9 mouse cellular contexts compared by ENCODE assay signal in the genomic region with DNA sequence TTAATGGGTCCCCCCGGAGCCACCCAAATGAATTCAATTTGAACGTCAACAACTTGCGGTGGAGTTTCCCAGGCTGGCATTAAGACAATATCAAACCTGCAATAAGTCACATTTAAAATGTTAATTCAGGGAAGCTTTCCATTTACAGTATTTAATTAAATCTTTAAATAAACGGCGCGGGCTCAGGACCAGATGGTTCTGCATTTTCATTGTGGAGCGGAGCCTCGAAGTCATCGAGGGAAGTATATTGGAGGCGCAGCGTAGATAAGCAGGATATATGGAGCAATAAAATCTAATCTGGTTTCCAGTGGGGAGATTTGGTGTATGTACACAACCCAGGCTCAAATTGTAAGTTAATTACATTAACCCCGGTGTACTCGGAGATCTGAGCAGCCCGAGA.
DNase-seq lines count a peak whose midpoint lies in the region; ATAC-seq and TF ChIP-seq lines count a peak whose summit lies in the region.
"Had no signal": no experiment of that assay in that cellular context is flagged by ENCODE, and none has a peak within 500 bp of the region (broad histone marks: within the 10 kb centered on the region; RNA-seq: fewer than 3 reads in every experiment).

No protein-coding gene starts in this region.

- TF ChIP-seq POLR2A in lung, adult 2 months (IDR thresholded peaks at IDR 0.05; ENCODE audit: borderline replicate concordance, extremely low read depth, low read depth, low read length): no peak

- DNase-seq in gastrocnemius, adult 2 months: no peak
- DNase-seq in gastrocnemius, postnatal 4 days (ENCODE audit: low spot score in 2 of 2): no peak
- no peak for DNase-seq in lung, adult 2 months
- no peak for DNase-seq in limb, embryonic 10.5 days (ENCODE audit: low spot score)
- no peak for DNase-seq in spleen, adult 18-20 months
- DNase-seq in kidney, adult 11 months: no peak
- DNase-seq: cerebellum, adult 11 months had no signal

- 2% methylated on average over 14 of the region's 14 CpGs for WGBS in lung, embryonic 15.5 days
- 5% methylated on average over 14 of the region's 14 CpGs for WGBS in lung, adult 2 months
- WGBS in limb, embryonic 10.5 days: 1% methylated on average over 14 of the region's 14 CpGs
- WGBS in stomach, embryonic 14.5 days: 3% methylated on average over 14 of the region's 14 CpGs

- H3K36me3 ChIP-seq in lung, embryonic 15.5 days: no peaks in the 10 kb centered on the region
- no peaks in the 10 kb centered on the region for H3K36me3 ChIP-seq in limb, embryonic 10.5 days
- H3K36me3 ChIP-seq in stomach, embryonic 14.5 days (ENCODE audit: control insufficient read depth, insufficient read depth, low read length): no peaks in the 10 kb centered on the region

- peak overlapping the region; percentile 56 for H3K4me2 ChIP-seq in lung, embryonic 15.5 days
- peak overlapping the region; percentile 55 for H3K4me2 ChIP-seq in stomach, embryonic 14.5 days (replicated peaks; ENCODE audit: low read depth, low read length)

- peak overlapping the region; percentile 69 for H3K4me3 ChIP-seq in gastrocnemius, adult 2 months
- H3K4me3 ChIP-seq in lung, embryonic 15.5 days: no peak overlapping the region
- H3K4me3 ChIP-seq in lung, adult 2 months (replicated peaks; ENCODE audit: extremely low read depth, low read depth, low read length): no peak overlapping the region
- 0 out of 2 replicates have a peak overlapping the region, but pooled peaks have one; percentile 45 for H3K4me3 ChIP-seq in limb, embryonic 10.5 days
- H3K4me3 ChIP-seq in stomach, embryonic 14.5 days (ENCODE audit: low read depth, low read length): peak overlapping the region; percentile 28; the same call in 1 of the 2 replicates

- peaks cover 21% of the 10 kb centered on the region for H3K4me1 ChIP-seq in lung, embryonic 15.5 days
- H3K4me1 ChIP-seq in lung, adult 2 months (ENCODE audit: control insufficient read depth, insufficient read depth, low read length): peaks cover 3% of the 10 kb centered on the region; the same call in 1 of the 2 replicates
- H3K4me1 ChIP-seq in limb, embryonic 10.5 days: peaks cover 66% of the 10 kb centered on the region
- H3K4me1 ChIP-seq in stomach, embryonic 14.5 days (ENCODE audit: control insufficient read depth, insufficient read depth, low read length): peaks cover 23% of the 10 kb centered on the region

- no peak overlapping the region for H3K27ac ChIP-seq in gastrocnemius, adult 2 months
- H3K27ac ChIP-seq in lung, embryonic 15.5 days: no peak overlapping the region
- H3K27ac ChIP-seq in limb, embryonic 10.5 days: no peak overlapping the region
- H3K27ac ChIP-seq in stomach, embryonic 14.5 days (ENCODE audit: low read length): no peak overlapping the region

- H3K27me3 ChIP-seq in lung, embryonic 15.5 days: peaks cover 57% of the 10 kb centered on the region
- peaks cover 75% of the 10 kb centered on the region for H3K27me3 ChIP-seq in limb, embryonic 10.5 days (ENCODE audit: low read depth, poor library complexity, severe bottlenecking)
- H3K27me3 ChIP-seq in stomach, embryonic 14.5 days (ENCODE audit: control insufficient read depth, insufficient read depth, low read length): peaks cover 14% of the 10 kb centered on the region; the same call in 1 of the 2 replicates

- 0 out of 2 replicates have a peak overlapping the region, but pooled peaks have one; percentile 7 for H3K9ac ChIP-seq in lung, embryonic 15.5 days
- H3K9ac ChIP-seq in stomach, embryonic 14.5 days (replicated peaks; ENCODE audit: low read depth, low read length): no peak overlapping the region

- intact Hi-C loops in gastrocnemius, adult 2 months (cut with DNase I): no loop called here

- no peak for ATAC-seq in lung, embryonic 15.5 days (ENCODE audit: borderline replicate concordance, extremely low read depth, low FRiP score, low TSS enrichment)
- no peak for ATAC-seq in stomach, embryonic 14.5 days (ENCODE audit: insufficient number of reproducible peaks, insufficient read depth, low FRiP score, low read depth)

- H3K9me3 ChIP-seq in lung, embryonic 15.5 days: no peaks in the 10 kb centered on the region
- no peaks in the 10 kb centered on the region for H3K9me3 ChIP-seq in limb, embryonic 10.5 days (replicated peaks)
- H3K9me3 ChIP-seq in stomach, embryonic 14.5 days (ENCODE audit: control insufficient read depth, low read depth, low read length): no peaks in the 10 kb centered on the region

- no peak for TF ChIP-seq CTCF in gastrocnemius, adult 2 months (IDR thresholded peaks at IDR 0.05)
- no peak for TF ChIP-seq CTCF in lung, adult 2 months (IDR thresholded peaks at IDR 0.05; ENCODE audit: insufficient read depth, low read length)

Comparison
In these comparisons a context has a peak if more than half of its experiments do, and no peak if none do; other contexts are left out.
1. H3K4me3 ChIP-seq: peak in gastrocnemius, adult 2 months (single experiment), limb, embryonic 10.5 days (single experiment) and stomach, embryonic 14.5 days (single experiment); none in lung, embryonic 15.5 days (single experiment) and lung, adult 2 months (single experiment).